Mouse (Mus musculus): ENCODE results near the gene Ppp1ca. TPM values are rescaled to one million over a fixed set of nuclear protein-coding genes. Genes with fewer than 3 reads are reported as not detected.

Ppp1ca gene
- polyA plus RNA-seq, 1 experiment = 509 TPM

GRCm38 (mm10) chr19:4150567-4151487 is 41.0 kb upstream of the Ppp1ca start:
- TF ChIP-seq POLR2A (IDR thresholded peaks at IDR 0.05; ENCODE audit: low read depth, low read length) (no peak), CTCF (conservative IDR thresholded peaks at IDR 0.05; ENCODE audit: insufficient read depth, insufficient read length, low read depth, low read length) (no peak)
- 80% methylated on average over 22 of the region's 22 CpGs for WGBS
- Histone ChIP-seq H3K27me3 (replicated peaks; ENCODE audit: control insufficient read depth, insufficient read depth, low read length) (no peaks in the 10 kb centered on the region), H3K4me3 (ENCODE audit: insufficient read depth, low read depth, low read length) (no peak overlapping the region), H3K4me1 (ENCODE audit: control insufficient read depth, insufficient read depth, low read length) (peaks cover 15% of the 10 kb centered on the region), H3K36me3 (ENCODE audit: control insufficient read depth, insufficient read depth, low read length) (no peaks in the 10 kb centered on the region), H3K27ac (ENCODE audit: insufficient read depth, low read depth, low read length) (no peak overlapping the region)
- DNase-seq = no peak

- TF ChIP-seq POLR2A (IDR thresholded peaks at IDR 0.05; ENCODE audit: low read depth, low read length) (no peak), CTCF (conservative IDR thresholded peaks at IDR 0.05; ENCODE audit: insufficient read depth, insufficient read length, low read depth, low read length) (no peak)
- Histone ChIP-seq H3K27me3 (replicated peaks; ENCODE audit: control insufficient read depth, insufficient read depth, low read length) (no peaks in the 10 kb centered on the region), H3K4me3 (ENCODE audit: insufficient read depth, low read depth, low read length) (no peak overlapping the region), H3K36me3 (ENCODE audit: control insufficient read depth, insufficient read depth, low read length) (no peaks in the 10 kb centered on the region), H3K27ac (ENCODE audit: insufficient read depth, low read depth, low read length) (no peak overlapping the region), H3K4me1 (ENCODE audit: control insufficient read depth, insufficient read depth, low read length) (peaks cover 15% of the 10 kb centered on the region)
- 75% methylated on average over 5 of the region's 5 CpGs for WGBS
- no peak for DNase-seq
These were observed 40.4 kb upstream of the Ppp1ca start for GRCm38 (mm10) chr19:4151488-4151860.

DNA sequence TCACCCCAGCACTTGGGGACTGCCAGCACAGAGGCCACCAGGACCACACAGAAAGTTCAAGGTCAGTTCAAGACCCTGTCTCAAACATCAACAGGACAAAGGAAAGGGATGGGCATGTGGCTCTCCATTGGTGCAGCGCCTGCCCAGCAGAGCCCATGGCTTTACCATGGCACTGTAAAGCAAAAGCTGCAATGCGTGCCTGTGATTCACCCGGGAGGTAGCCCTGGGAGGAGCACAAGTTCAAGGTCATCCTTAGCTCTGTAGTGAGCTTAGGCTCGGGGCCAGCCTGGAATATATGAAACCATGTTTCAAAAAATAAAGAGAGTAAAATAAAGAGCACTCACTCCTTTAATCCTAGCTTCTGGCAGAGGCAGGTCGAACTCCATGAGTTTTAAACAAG is 40.0 kb upstream of the Ppp1ca start:
- H3K4me1 ChIP-seq (ENCODE audit: control insufficient read depth, insufficient read depth, low read length) = peaks cover 15% of the 10 kb centered on the region
- no peak overlapping the region for H3K4me3 ChIP-seq (ENCODE audit: insufficient read depth, low read depth, low read length)
- H3K27me3 ChIP-seq (replicated peaks; ENCODE audit: control insufficient read depth, insufficient read depth, low read length) = no peaks in the 10 kb centered on the region
- WGBS = 82% methylated on average over 5 of the region's 5 CpGs
- TF ChIP-seq POLR2A (IDR thresholded peaks at IDR 0.05; ENCODE audit: low read depth, low read length) (no peak), CTCF (conservative IDR thresholded peaks at IDR 0.05; ENCODE audit: insufficient read depth, insufficient read length, low read depth, low read length) (no peak)
- DNase-seq = no peak
- no peaks in the 10 kb centered on the region for H3K36me3 ChIP-seq (ENCODE audit: control insufficient read depth, insufficient read depth, low read length)
- H3K27ac ChIP-seq (ENCODE audit: insufficient read depth, low read depth, low read length) = no peak overlapping the region

DNA sequence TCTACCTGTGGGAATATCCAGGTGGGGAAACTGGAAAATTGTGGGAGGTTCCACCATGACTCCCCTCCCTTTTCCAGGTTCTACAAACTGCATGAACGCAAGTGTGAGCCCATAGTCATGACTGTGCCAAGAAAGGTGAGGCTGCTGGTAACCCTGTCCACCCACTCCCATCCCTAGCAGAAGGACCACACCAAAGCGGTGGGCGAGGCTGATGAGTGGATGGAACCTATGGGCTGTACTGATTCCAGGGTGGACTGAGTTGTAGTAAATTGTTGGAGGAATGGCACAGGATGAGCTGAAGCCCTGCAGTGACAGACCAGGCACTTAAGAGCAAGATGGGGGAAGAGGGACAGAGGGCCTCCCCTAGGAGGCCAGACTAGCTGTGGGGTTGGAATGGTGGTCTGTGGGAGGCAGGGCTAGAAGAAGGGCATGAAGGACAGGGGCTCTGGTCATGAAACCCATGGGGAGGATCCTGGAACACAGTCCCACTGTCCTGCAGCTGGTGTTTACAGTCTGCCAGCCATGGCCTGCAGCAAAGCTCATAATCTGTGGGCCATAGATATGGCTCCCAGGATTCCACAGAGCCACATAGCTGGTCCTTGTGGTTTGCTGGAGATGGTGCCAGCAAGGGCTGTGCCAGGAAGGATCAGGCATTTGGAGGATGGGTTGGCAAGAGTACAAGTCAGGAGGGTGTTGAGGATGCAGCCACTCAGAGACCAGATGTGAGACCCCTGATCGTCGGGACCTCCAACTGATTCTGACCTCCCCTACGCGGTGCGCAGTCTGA is 39.2 kb upstream of the Ppp1ca start:
- no peak for TF ChIP-seq CTCF (conservative IDR thresholded peaks at IDR 0.05; ENCODE audit: insufficient read depth, insufficient read length, low read depth, low read length)
- no peak for TF ChIP-seq POLR2A (IDR thresholded peaks at IDR 0.05; ENCODE audit: low read depth, low read length)
- 84% methylated on average over 8 of the region's 8 CpGs for WGBS
- DNase-seq = no peak
- H3K4me1 ChIP-seq (ENCODE audit: control insufficient read depth, insufficient read depth, low read length) = peaks cover 15% of the 10 kb centered on the region
- H3K36me3 ChIP-seq (ENCODE audit: control insufficient read depth, insufficient read depth, low read length) = no peaks in the 10 kb centered on the region
- H3K27ac ChIP-seq (ENCODE audit: insufficient read depth, low read depth, low read length) = no peak overlapping the region
- no peaks in the 10 kb centered on the region for H3K27me3 ChIP-seq (replicated peaks; ENCODE audit: control insufficient read depth, insufficient read depth, low read length)
- H3K4me3 ChIP-seq (ENCODE audit: insufficient read depth, low read depth, low read length) = no peak overlapping the region

DNA sequence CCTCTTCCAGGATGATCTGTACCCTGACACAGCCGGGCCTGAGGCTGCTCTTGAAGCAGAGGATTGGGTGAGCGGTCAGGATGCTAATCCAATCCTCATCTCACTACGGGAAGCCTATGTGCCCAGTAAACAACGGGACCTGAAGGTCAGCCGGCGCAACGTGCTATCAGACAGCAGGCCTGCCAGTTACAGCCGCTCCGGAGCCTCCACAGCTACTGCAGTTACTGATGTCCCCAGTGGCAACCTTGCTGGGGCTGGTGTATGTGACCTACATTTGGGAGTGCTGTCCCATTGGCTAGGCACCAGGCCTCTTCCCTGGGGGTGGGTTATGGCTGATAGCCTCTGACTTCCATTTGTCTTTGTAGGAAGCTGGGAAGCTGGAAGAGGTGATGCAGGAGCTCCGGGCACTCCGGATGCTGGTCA is 38.6 kb upstream of the Ppp1ca start, which contains the start of gene Ptprcap:
TSS of gene Ptprcap (plus strand) at position 373 of the 423 bp plus-strand sequence.
- no peak for DNase-seq
- H3K4me3 ChIP-seq (ENCODE audit: insufficient read depth, low read depth, low read length) = no peak within 1 kb of the TSS
- WGBS = 71% methylated on average over 11 of the region's 11 CpGs
- peaks cover 10% of the 10 kb centered on the region for H3K4me1 ChIP-seq (ENCODE audit: control insufficient read depth, insufficient read depth, low read length)
- H3K27ac ChIP-seq (ENCODE audit: insufficient read depth, low read depth, low read length) = no peak within 1 kb of the TSS
- no peaks in the 10 kb centered on the region for H3K27me3 ChIP-seq (replicated peaks; ENCODE audit: control insufficient read depth, insufficient read depth, low read length)
- TF ChIP-seq CTCF (conservative IDR thresholded peaks at IDR 0.05; ENCODE audit: insufficient read depth, insufficient read length, low read depth, low read length) (no peak), POLR2A (IDR thresholded peaks at IDR 0.05; ENCODE audit: low read depth, low read length) (no peak)
- H3K36me3 ChIP-seq (ENCODE audit: control insufficient read depth, insufficient read depth, low read length) = no peaks in the 10 kb centered on the region

DNA sequence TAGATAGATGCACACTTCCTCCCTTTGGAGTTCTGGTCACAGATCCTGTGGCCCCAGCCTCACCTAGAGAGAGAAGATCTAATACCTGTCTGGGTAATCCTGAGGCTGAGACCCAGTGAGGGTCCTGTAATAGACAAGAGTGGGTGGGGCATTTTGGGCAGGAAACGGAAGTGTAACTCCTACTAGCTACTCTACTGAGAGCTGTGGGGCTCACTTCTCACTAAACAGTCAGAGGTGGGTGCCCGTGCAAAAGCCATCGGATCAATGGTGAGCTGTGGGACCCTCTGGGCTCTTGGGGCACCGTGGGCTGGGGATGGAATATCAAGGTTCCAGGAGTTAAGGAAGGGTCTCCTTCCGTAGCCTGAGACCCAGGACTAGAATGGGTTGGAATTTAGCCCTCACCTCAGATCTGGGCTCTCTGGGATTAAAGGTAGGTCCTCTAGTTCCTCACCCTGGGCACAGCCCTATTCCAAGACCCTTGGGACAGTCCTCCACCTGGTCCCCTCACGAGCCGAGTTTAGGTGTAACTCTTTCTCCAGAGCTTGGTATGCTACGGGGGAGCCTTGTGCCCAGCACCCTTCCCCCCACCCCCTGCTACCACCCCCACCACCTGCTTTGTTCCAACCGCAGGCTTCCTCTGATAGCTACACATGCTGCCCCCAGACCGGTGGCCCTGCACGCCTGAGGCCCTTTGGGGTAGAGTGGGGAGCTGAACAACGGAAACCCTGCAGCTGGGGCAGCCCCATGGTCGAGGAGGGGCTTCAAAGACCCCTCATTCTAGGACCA is 37.2 kb upstream of the Ppp1ca start:
- TF ChIP-seq CTCF (conservative IDR thresholded peaks at IDR 0.05; ENCODE audit: insufficient read depth, insufficient read length, low read depth, low read length) = no peak
- TF ChIP-seq POLR2A (IDR thresholded peaks at IDR 0.05; ENCODE audit: low read depth, low read length) = no peak
- H3K4me1 ChIP-seq (ENCODE audit: control insufficient read depth, insufficient read depth, low read length) = peaks cover 3% of the 10 kb centered on the region
- no peak overlapping the region for H3K27ac ChIP-seq (ENCODE audit: insufficient read depth, low read depth, low read length)
- H3K36me3 ChIP-seq (ENCODE audit: control insufficient read depth, insufficient read depth, low read length) = no peaks in the 10 kb centered on the region
- no peak overlapping the region for H3K4me3 ChIP-seq (ENCODE audit: insufficient read depth, low read depth, low read length)
- no peak for DNase-seq
- no peaks in the 10 kb centered on the region for H3K27me3 ChIP-seq (replicated peaks; ENCODE audit: control insufficient read depth, insufficient read depth, low read length)
- WGBS = 80% methylated on average over 13 of the region's 13 CpGs
